Mouse (Mus musculus): ENCODE measurements at regions not wholly inside any gene's neighbourhood (a gene's known extent, or its start where the extent isn't known, plus 50 kb on each side); places are given as distances from the start of the nearest gene placed in this dataset.

DNA sequence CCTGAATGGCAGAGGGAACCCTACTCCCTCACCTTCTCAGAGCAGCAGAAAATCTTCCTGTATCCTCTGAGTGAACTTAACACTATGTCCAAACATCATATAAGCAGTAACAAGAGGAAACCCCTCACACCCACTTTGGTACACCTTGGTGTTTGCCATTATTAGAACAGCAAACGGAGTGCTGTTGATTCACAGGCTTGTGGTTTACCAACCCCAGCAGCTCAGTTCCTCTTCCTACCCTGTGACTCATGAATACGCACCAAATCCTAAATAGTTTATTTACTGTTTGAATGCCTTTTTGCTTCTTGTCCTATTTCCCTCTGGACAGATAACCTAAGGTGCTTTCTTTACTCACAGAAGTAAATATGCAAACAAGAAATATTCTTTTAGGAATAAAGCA lies 233.3 kb downstream of the Foxa2 start:
- no peak for DNase-seq (ENCODE audit: low read depth, low spot score)

DNA sequence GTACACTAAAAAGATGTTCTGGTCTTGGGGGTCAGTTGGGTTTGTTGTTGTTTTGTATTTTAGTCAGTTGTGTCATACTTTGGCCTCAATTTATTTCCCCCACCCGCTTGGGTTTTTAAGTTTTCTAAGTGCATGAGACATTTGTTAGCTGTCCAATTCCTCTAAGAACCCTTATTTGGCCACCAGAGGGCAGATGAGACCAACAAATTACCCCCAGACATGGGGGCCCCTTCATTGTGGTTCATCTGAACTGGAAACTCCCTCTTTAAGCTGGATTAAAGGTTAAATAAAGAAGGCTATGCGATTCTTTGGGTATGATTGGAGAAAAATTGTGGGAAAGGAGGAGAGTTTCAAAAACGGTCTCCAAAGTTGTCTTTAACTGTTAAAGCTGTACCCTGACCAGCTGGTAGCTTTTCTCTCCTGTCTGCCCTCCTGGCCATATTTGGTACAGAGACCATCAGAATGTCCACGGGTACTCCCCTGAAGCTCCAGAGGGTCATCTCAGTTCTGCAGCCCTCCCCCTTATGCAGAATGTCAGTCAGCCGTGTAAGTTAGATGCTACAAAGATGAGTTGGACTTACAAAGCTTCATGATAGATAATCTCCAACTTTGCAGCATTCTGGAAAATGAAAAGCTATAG lies 238.6 kb downstream of the Foxa2 start:
- DNase-seq (ENCODE audit: low read depth, low spot score): peak; percentile 48

DNA sequence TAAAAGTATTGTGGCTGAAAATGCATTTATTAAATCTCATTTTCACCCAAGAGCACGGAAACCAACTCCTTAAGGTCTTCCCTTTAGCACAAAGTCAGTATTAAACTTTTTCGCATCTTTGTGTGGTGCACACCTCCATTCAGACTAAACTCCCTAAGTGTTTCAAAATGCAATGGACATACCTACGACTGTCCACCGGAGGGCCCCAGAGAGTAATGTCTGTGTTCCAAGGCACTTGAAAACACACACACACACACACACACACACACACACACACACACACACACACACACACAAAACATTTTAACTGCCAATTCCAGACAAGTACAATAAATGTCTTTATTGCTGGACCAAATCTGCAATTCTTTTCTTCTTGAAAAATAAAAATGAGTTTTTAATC lies 243.7 kb downstream of the Foxa2 start:
- peak; percentile 49 for DNase-seq (ENCODE audit: low read depth, low spot score)

DNA sequence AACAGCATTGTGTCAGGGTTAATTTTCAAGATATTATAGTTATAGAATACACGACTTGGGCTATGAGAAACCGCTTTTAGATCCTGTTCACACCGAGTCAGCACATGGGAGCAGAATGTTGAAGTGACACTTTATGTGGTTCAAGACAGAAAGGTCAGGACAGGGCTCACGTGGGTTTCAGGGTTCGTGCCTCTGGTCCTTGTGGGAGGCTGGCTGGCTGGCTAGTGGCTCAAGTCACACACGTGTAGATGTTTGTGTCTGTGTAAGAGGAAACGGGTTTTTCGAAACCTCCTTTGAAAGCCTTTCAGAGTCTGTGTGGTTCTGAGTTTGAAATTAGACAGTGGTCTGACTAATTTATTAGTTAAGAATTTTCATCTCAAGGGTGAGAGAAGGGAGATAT lies 255.3 kb downstream of the Foxa2 start:
- DNase-seq (ENCODE audit: low read depth, low spot score): no peak

DNA sequence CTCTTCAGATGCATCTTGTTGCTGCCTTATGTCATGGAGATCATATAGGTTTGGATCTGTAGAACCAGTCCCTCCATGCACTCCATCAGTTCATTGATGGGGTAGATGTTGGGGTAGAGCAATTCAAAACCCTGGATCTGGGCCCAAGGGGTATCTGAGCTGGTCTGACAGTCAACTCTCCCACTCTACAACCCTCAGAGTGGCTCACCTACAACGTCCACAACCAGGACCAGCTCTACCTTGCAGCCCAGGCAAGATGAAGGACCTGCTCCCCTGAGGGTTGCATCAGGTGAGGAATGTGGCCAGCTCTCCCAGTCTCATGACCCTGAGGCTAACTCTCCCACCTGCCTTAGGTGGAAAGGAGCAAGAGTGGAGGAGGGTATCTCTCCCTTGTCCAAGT lies 256.9 kb downstream of the Foxa2 start:
- DNase-seq (ENCODE audit: low read depth, low spot score): no peak

DNA sequence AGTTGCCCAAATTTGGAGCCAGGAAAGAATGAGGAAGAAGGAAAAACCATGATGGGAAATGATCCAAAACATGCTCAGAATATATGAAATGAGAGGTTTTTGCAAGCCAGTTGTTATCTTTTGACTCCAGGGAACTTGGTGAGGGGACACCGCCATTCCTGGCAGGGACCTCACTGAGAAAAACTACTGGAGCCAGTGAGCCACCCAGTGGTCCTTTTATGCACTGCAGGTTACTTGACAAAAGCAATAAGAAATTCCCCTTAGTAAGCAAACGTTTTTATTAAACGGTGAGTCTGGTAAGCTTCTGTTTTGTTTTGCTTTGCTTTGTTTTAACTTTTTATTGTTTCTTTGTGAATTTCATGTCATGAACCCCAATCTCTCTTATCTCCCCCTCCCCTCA lies 257.5 kb downstream of the Foxa2 start:
- DNase-seq (ENCODE audit: low read depth, low spot score): peak; percentile 69

DNA sequence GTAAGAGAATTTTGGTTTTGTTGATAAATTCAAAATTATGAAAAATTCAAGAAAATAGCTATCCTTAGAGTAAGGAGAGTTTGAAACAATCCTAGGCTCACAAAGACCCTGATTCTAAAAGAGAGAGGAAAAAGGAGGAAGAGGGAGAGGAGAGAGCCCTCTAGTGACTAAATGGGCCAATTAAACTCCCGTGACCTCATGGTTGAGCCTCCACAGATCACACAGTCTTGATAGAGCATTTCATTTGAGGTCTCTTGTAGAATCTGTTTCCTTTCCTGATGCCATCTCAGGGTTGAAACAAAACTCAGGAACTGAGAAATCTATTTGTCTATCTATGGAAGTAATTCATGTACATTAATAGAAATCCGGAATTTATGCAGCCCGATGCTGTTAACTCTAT lies 258.8 kb downstream of the Foxa2 start:
- no peak for DNase-seq (ENCODE audit: low read depth, low spot score)

DNA sequence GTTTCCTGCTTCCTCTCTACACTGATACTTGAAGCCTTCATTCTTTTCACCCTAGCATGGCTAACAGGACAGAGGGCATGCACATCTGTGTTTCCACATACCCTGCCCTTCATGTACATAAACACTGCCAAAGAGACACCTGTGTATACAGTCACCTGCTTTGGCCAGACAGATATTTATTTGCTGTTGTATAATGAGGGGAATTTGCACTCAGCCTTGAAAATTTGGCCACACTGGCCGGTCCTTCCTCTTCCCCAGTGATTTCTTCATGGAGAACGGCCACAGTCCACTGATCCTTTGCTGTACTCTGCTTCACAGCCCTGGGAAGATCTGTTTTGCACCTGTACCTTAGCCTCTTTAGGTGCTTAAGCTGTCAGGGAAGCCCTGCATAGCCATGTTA lies 264.3 kb downstream of the Foxa2 start:
- no peak for DNase-seq (ENCODE audit: low read depth, low spot score)

DNA sequence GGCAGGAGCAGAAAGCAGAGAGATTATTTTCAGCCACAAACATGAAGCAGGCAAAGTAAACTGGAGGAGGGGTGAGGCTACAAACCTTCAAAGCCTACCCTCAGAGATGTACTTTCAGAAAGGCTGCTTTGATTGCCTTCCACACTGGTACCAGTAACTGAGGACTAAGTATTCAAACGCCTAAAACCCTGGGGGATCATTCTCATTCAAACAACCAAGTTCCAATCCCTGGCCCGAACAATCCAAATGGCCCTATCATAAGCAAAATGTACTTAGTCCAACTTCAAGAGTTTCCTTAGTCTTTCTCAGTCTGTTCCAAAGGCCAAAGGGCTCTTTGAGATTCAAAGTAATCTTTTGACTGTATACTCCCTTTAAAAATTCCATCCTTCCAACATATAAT lies 270.5 kb downstream of the Foxa2 start:
- DNase-seq (ENCODE audit: low read depth, low spot score): no peak

DNA sequence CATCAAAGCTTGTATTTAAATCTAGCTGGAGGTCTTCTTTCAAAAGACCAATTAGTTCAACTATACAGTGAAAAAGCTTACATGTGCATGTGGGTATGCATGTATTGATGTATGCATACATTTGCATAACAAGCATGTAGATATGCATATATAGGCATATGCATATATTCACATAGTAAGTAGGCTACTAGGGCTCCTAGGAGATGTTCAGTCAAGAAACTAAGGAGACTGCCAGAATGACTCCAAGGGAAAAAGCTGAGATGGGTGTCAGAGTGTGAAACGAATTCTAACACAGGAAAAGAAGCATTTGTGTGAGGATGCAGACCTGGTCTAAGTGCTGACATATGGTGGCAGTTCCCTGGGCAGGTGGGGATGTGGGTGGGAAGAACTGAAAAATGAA lies 274.2 kb downstream of the Foxa2 start:
- DNase-seq (ENCODE audit: low read depth, low spot score): no peak

DNA sequence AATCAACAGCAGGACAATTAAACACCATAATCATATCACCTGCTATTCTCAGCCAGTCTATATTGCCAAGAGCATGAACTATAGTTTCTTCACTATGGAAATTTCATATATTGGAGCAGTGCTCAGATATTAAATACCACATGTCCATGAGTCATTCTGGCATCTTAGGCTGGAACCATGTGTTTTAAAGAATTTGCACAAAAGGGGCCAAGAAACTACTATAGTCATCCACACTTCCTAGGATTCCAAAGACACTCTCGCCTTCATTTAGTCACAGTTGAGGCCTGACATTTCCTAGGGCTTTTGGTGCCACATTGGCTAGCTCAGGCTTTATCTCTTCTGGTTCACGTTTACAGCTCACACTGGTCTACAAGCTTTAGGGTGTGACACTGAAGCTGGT lies 293.7 kb downstream of the Foxa2 start:
- no peak for DNase-seq (ENCODE audit: low read depth, low spot score)

DNA sequence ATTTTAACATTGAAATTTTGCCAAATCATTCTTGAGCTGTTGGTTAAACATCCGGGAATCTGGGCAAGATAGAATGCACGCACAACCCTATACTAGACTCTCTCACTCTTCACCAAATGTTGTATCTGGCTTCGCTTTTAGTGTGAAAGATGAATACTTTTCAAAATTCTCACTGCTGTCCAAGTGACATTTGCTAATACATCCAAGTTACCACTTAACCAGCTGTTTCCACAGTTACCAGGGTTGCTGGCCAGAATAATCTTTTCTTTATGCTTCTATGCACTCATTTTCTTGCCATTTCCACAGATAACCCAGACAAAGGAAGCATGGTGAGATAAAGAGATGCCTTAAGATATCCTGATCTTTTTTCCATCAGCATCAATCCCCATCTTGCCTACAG lies 294.9 kb downstream of the Foxa2 start:
- no peak for DNase-seq (ENCODE audit: low read depth, low spot score)

DNA sequence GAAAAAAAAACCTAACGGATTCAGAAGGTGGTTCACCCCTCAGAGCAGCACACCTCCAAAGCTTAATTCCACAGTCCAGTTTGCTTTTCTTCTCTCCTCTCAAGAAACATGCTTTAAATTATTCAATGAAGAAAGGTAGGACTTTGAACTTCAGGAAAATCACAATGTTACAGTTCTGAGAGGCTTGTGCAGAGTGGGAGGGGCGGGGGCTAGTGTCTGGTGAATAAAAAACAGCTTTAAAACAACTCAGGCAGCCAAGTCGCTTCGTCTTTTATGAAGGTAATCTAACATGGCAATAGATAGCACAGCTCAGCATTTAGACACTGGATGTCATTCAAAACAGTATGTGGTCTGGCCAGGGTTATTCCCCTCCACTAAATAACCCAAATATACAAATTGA lies 298.8 kb downstream of the Foxa2 start:
- no peak for DNase-seq (ENCODE audit: low read depth, low spot score)

DNA sequence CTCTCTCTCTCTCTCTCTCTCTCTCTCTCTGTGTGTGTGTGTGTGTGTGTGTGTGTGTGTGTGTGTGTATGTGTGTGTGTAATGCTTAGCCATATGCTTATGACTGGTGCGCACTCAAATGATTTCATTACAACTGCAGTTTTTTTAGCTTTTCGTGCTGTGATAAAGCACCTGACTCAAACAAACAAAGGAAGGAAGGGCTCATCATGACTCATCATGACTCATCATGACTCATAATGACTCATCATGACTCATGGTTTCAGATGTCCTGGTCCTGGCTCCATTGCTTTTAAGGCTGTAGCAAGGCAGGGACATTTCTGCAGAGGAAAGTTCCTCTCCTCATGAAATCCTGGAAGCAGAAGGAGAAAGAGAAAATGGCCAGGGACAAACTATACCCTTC lies 302.9 kb downstream of the Foxa2 start:
- DNase-seq (ENCODE audit: low read depth, low spot score): no peak

DNA sequence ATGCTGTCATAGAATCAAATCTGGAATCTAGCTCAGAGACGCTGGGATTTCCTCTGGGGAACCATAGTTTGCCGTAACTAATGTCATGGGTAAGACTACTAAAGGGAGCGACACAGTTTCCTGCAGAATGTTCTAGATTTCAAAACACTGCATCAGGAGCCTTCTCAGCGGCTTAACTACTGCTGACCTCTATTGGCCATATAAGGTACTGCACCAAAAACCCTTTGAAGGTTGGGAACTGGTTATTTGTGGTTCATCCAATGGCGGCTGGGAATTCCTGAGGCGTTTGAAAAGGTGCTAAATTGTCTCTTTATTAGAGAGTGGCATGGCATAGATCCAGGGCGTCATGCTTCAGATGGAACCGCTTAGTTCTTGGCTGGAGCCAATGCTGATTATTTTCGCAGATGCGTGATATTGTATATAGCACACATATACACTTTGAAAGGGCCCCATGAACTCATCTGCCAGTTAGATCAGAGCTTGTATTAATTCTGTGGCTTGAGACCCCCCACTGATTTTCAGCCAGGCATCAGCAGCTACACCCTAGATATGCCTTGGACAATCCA lies 308.4 kb downstream of the Foxa2 start:
- peak; percentile 69 for DNase-seq (ENCODE audit: low read depth, low spot score)

DNA sequence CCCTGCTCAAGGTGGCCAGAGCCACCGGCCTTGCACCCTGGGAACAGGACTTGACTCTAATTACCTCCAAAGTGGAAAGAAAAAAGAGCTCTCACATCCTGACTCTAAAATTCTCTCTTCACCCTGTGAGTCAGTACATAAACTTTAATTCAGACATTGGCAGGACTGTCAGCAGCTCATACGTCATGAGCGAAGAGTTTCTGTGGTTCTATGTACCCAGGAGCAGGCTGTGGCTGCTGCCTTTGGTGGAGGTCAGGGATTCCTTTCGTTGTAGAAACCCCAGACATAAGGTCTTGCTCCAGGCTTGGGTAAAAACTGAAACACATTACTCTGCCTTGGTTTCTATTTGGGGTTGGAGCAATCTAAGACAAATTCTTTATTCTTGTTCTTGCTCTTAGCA lies 319.4 kb downstream of the Foxa2 start:
- no peak for DNase-seq (ENCODE audit: low read depth, low spot score)

DNA sequence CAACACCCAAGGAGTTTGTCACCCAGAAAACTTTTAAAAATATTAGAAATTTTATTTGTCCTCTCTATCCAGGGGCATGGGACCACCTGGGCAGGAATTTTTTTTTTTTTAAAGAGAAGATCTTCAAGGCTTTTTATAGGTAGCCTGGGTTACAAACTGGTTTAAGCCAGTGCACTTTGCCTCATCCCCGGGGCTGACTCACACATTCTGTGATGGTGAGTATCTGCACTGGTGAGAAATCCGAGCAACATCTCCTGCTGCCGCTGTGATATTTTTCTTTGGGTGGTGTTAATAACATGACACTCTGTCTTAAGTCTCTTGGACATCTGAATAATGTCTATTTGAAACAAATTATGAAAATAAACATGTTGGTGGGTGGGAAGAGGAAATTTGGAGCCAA lies 327.8 kb downstream of the Foxa2 start:
- DNase-seq (ENCODE audit: low read depth, low spot score): no peak

DNA sequence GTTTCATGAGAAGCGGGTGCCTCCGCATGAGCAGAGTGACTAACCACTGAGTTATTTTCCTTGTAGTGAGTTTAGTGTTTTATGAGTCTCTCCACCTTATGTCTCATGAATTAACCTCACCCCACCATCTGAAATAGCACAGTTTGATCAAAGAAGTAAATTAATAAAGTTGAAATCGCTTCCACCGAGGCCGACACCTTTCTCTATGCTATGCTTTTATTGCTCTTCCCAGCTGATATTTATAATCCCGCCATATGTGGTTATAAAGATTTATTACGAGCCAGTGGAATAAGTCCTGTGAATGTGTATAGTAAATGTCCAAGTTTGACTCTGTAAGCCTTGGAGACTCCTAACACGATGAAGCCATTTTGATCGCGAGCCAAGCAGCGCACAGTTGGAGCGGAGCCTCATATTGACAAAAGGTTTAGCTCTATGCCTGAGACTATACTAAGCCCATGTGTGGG lies 329.3 kb downstream of the Foxa2 start:
- DNase-seq (ENCODE audit: low read depth, low spot score): no peak

DNA sequence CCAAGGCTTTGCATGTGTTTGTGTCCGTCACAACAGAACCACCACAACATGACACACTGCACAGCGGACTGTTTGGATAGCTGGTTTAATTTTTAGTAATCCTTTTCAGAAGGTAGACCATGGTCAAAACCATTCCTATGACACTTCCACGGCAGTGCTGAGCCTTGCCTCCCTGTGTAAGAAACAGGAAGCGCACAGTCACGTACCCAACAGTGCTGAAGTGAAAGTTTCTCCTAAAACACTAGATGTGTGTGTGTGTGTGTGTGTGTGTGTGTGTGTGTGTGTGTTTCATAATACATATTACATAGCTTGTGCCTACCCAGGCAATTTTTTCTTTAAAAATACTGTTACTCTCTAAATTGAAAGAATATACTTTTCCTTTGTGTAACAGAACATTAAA lies 331.0 kb downstream of the Foxa2 start:
- DNase-seq (ENCODE audit: low read depth, low spot score): no peak

DNA sequence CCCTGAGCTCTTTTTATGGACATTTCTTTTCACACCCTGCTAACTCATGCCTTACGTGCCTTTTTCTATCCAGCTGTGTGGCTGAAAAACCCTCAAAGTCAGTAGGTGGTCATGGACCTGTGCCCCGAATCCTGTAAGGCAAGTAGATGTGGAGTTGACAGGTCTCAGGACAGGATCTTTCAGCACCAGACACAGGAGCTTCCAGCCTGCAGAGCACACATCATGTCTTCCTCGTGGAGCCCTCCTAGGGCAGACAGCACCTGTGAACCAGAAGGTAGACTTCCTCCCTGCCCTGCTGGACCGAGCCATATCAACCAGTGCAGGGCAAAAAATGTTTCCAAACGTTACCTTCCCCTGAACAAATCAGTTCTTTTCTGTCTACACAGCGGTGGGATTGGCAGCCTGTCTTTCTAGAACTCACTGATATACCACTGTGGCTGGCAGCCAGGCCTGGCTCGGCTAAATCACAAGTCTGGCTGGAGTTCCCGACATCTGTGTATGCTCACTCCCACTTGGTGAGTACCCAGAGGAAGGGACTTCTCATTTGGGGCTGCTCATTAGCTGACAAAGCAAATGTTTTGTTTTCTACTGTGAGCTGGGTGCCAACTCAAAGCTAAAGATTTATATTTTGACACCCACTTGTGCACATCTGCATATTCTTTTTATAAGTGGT lies 336.0 kb downstream of the Foxa2 start:
- DNase-seq (ENCODE audit: low read depth, low spot score): no peak

DNA sequence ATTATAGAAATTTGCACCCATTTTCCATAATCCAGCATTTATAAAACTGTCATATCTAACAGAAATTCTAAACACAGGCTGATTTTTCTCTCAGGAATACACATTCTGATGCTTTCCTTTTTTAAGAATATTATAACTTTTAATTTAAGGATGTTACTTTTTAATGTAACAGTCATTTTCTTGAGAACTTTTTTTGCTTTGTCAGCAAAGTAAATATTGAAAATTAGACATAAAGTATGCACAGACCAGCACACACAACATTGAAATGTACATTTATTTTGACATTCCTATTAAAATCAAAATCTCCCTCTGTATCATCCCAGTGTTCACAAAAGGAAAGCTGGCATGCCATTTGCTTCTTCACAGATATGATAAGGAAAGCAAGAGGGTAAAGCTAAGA lies 337.0 kb downstream of the Foxa2 start:
- DNase-seq (ENCODE audit: low read depth, low spot score): no peak

DNA sequence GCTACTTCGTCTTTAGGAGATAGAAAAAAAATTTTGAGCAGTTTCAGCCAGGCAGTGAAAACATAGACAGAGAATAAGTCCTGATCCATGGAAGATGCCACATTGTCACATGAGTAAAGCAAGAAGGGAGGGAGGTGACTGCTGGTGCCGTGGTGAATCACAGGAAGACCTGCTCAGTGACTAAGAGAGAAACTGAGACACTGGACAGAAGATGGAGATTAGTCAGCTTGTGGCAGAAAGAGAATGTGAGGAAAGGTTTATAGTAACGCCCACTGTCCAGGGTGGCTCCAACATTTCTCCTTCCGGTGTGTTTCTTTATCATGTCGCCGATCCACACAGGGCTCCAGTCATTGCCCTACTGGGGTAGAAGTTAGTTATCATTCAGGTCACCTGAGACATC lies 339.6 kb downstream of the Foxa2 start:
- no peak for DNase-seq (ENCODE audit: low read depth, low spot score)

DNA sequence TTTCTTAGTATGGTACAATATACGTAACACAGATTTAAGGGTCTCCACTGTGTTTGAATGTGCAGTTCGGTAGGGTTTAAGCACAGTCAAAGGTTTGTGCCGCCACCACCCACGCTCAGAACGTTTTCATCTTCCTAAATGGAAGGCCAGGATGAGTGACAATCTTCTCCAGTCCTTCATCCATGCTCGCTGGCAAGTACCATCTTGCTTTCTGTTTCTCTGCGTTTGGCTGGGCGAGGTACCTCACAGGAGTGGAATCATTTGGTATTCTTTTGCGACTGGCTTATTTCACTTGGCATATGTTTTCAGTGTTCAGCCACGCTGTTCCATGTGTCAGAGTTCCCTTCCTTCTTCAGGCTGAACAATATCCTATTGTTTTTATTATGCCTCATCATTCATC lies 342.3 kb downstream of the Pax1 start:
- no peak for DNase-seq (ENCODE audit: low read depth, low spot score)
